Mouse (Mus musculus) cerebellum, adult 2 months (tissue): ENCODE data around the gene 1700008O03Rik.

Experiments used
- CTCF ChIP-seq: fragments of 200-500 bp; IDR thresholded peaks from 2 replicates; pipeline ENCODE4 v1.5.1; 2011; ENCODE audit warnings: low read depth, mild to moderate bottlenecking, control low read depth, low read length, moderate library complexity, borderline replicate concordance; ENCODE audit not compliant: insufficient read depth
- POLR2A ChIP-seq: fragments of 200-500 bp; IDR thresholded peaks from 2 replicates; pipeline ENCODE4 v1.6.1; 2011; ENCODE audit warnings: low read length, control low read depth, borderline replicate concordance; ENCODE audit not compliant: insufficient read depth

DNA sequence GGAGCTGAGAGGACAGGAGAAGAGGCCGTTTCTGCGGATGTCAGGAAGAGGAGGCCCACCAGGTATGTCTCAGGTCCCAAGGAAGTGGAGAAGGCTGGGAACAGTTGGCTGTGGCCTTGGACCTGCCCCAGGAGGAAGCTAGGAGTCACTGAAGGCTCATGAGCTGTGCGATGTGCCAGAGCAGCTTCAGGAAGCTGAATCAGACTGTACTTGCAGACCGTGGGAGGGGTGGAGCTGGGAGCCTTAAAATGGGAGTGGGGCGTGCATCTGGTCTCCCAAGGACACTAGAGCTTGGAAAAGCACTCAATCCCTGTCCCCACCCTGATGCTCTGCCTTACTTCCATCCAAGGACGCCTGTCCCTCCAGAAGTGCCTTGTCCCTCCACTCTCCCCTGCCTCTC, 59.0 kb downstream of the 1700008O03Rik start:
- TF ChIP-seq POLR2A (no peak), CTCF (no peak)
